Mouse (Mus musculus): ENCODE results near the gene Ercc8. TPM values are rescaled to one million over a fixed set of nuclear protein-coding genes. Genes with fewer than 3 reads are reported as not detected.

The Ercc8 gene
- polyA plus RNA-seq, 1 experiment from 2014 or later: 14.8 TPM

DNA sequence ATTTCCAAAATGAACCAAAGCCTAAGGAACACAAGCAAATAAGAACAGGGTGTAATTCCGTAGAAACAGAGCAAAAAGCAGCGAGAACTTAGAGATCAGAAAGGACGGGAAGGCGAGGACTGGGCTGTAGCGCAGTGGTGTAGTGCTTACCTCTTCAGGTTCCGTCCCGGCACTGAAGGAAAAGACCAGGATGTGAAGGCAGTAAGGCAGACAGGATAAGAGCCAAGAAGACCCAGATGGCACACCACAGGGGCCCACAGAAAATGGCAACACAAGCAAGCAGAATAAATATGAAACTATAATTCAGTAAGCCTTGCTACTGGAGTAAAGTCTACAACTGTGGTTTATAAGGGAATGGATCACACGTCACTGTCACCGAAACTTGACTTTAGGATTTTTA, 5.4 kb downstream of the Ercc8 start:
- peaks cover 19% of the 10 kb centered on the region for H3K36me3 ChIP-seq
- WGBS (ENCODE audit: insufficient replicate concordance): 90% methylated on average over 9 of the region's 9 CpGs
- no peak overlapping the region for H3K27ac ChIP-seq
- no peaks in the 10 kb centered on the region for H3K27me3 ChIP-seq (replicated peaks)
- no peak overlapping the region for H3K4me2 ChIP-seq
- peaks cover 11% of the 10 kb centered on the region for H3K4me1 ChIP-seq
- no peak overlapping the region for H3K9ac ChIP-seq
- no peaks in the 10 kb centered on the region for H3K9me3 ChIP-seq (replicated peaks)
- no peak for ATAC-seq
- no peak overlapping the region for H3K4me3 ChIP-seq

DNA sequence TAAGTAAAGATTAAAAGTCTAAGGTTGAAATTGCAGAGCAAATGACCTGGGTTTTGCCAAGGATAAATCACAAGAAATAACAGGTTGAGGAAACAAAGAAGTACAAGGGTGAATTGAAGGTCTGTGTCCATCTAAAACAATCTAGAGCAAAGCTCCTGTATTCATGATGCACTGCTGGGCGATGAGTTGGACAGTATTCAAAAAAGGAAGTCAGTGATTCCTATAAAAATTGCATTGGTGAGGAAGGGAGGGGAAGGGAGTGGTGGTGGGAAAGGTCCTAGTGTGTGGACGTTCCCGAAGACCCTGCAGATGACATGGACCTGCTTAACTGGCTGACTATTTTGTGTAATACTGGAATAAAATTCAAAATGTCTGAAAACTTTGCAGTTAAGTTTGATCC, 6.1 kb downstream of the Ercc8 start:
- Histone ChIP-seq H3K4me1 (peaks cover 5% of the 10 kb centered on the region), H3K4me3 (no peak overlapping the region), H3K4me2 (no peak overlapping the region), H3K27ac (no peak overlapping the region), H3K36me3 (peaks cover 26% of the 10 kb centered on the region), H3K9ac (no peak overlapping the region), H3K27me3 (replicated peaks) (no peaks in the 10 kb centered on the region), H3K9me3 (replicated peaks) (no peaks in the 10 kb centered on the region)
- ATAC-seq: no peak
- WGBS (ENCODE audit: insufficient replicate concordance): 77% methylated on average over 3 of the region's 3 CpGs

DNA sequence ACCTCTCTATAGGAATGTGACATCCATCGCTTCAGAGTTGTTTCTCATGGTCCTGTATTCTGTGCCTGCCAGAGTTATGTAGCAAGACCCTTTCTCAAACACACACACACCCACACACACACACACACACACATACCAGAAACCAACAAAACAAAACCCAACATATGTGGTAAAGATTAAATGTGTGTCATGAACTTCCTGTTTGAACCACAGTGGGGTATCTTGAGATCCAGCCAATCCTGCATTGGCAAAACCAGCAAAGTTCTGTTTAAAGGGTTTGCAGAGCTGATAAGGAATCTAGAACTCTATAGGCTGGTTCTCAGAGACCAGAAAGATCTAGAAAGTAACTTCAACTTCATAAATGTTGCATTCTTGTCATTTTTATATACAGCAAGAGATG, 11.5 kb downstream of the Ercc8 start:
- H3K9ac ChIP-seq: no peak overlapping the region
- no peak overlapping the region for H3K4me2 ChIP-seq
- no peak overlapping the region for H3K4me3 ChIP-seq
- H3K27me3 ChIP-seq (replicated peaks): no peaks in the 10 kb centered on the region
- WGBS (ENCODE audit: insufficient replicate concordance): 89% methylated on average over 1 of the region's 1 CpGs
- no peaks in the 10 kb centered on the region for H3K4me1 ChIP-seq
- H3K36me3 ChIP-seq: peaks cover 54% of the 10 kb centered on the region
- ATAC-seq: no peak
- no peak overlapping the region for H3K27ac ChIP-seq
- H3K9me3 ChIP-seq (replicated peaks): no peaks in the 10 kb centered on the region

DNA sequence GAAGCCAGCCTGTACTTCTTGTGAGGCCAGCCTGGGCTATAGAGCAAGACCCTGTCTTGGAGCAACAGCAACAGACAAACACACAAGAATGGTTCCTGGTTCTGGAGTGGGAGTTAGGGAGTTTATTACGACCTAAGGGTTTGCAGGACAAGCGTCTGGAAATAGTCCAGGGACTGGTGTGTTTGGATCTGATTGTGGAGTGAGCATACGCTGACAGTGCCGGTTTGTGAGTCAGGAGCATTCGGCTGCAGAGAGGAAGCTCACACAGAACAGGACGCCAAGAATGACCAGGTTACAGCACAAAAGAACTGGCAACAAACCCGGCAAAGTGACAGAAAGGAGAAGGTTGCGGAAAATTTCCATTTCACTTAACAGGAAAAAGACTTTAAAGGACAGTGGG, 12.0 kb downstream of the Ercc8 start:
- Histone ChIP-seq H3K9me3 (replicated peaks) (no peaks in the 10 kb centered on the region), H3K4me1 (no peaks in the 10 kb centered on the region), H3K36me3 (peaks cover 57% of the 10 kb centered on the region), H3K4me2 (no peak overlapping the region), H3K27me3 (replicated peaks) (no peaks in the 10 kb centered on the region), H3K9ac (no peak overlapping the region), H3K27ac (no peak overlapping the region), H3K4me3 (no peak overlapping the region)
- no peak for ATAC-seq
- WGBS (ENCODE audit: insufficient replicate concordance): 82% methylated on average over 8 of the region's 8 CpGs

DNA sequence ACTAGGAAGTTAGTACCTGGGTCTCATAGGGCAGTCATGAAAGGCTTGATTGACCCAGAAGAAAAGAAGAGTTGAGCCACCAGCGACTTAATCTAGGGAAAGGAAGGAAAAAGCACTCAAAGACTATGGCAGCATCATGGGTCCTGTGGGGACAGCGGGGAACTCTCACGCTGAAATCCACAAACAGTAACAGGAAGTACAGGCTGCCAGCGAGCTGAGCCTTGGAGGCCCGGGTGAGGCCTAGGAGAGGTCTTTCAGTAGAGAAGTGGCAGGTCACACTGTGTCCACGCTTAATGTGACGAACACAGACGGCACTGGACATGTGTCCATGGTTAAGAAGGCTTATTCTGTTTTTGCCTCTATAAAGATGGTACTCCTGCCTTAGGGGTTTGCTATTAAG, 21.1 kb downstream of the Ercc8 start:
- H3K9ac ChIP-seq: no peak overlapping the region
- H3K4me3 ChIP-seq: no peak overlapping the region
- no peaks in the 10 kb centered on the region for H3K4me1 ChIP-seq
- no peak overlapping the region for H3K27ac ChIP-seq
- peaks cover 74% of the 10 kb centered on the region for H3K36me3 ChIP-seq
- no peaks in the 10 kb centered on the region for H3K27me3 ChIP-seq (replicated peaks)
- WGBS (ENCODE audit: insufficient replicate concordance): 57% methylated on average over 8 of the region's 8 CpGs
- ATAC-seq: no peak
- H3K9me3 ChIP-seq (replicated peaks): no peaks in the 10 kb centered on the region
- no peak overlapping the region for H3K4me2 ChIP-seq

DNA sequence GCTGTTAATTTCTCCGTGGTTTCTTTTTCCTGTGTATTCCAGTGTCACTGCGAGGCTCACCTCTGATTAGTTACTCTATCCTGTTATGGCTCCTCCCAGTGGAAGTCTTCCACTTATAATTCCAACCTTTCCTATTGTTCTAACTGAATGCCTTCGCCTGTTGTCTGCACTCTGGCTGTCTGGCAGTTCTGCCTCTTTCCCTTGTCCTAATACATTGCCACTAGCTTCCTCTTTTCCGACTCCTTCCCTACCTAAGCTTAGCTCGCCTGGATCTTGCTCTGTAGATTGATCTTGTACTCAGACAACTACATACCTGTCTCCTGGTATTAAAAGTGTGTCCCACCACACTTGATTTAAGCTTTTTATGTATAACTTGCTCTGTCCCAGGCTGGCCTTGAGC, 22.3 kb downstream of the Ercc8 start:
- WGBS (ENCODE audit: insufficient replicate concordance): 57% methylated on average over 5 of the region's 5 CpGs

DNA sequence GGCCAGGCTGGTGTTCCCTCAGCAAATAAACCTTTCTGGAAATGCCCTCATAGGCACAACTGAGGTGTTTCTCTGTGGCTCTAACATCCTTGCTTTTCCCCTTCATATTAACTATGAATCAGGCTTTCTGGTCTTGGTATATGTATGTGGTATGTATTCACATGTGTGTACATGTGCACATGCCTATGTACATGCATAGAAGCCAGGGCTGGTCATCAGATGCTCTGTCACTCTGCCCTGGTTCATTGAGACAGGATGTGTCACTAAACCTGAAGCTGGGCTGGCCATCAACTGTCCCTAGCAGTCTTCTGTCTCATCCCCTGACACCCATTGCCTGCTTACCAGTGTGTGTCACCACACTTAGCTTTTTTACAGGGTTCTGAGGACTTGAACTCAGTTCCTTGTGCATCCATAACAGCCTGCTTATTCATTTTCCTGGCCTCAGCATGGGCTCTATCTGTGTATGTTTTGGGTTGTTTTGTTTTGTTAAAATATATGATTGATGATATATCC, 26.3 kb downstream of the Ercc8 start:
- no peaks in the 10 kb centered on the region for H3K4me1 ChIP-seq
- no peak for ATAC-seq
- no peak overlapping the region for H3K4me2 ChIP-seq
- H3K9ac ChIP-seq: no peak overlapping the region
- H3K27me3 ChIP-seq (replicated peaks): no peaks in the 10 kb centered on the region
- H3K4me3 ChIP-seq: no peak overlapping the region
- H3K9me3 ChIP-seq (replicated peaks): no peaks in the 10 kb centered on the region
- no peak overlapping the region for H3K27ac ChIP-seq
- peaks cover 69% of the 10 kb centered on the region for H3K36me3 ChIP-seq

More for the DNA sequence above, 22.3 kb downstream of the Ercc8 start:
- Histone ChIP-seq H3K4me2 (no peak overlapping the region), H3K4me3 (no peak overlapping the region), H3K9ac (no peak overlapping the region), H3K36me3 (peaks cover 77% of the 10 kb centered on the region), H3K9me3 (replicated peaks) (no peaks in the 10 kb centered on the region), H3K27me3 (replicated peaks) (no peaks in the 10 kb centered on the region), H3K27ac (no peak overlapping the region), H3K4me1 (no peaks in the 10 kb centered on the region)
- no peak for ATAC-seq

DNA sequence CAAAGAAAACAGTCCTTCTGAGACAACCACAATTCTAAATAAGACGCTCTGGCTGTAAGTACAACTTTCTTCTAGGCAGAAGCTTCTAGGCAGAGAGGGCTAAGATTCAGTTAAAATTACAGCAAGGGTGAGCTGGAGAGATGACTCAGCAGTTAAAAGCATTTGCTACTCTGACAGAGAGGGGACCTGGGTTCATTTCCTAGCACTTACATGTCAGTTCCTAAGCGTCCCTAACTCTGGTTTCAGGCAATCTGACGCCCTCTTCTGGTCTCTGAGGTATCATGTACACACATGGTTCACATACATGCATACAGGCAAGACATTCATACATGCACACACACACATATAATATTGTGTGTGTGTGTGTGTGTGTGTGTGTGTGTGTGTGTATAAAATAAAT, 27.0 kb downstream of the Ercc8 start:
- no peak overlapping the region for H3K9ac ChIP-seq
- peaks cover 70% of the 10 kb centered on the region for H3K36me3 ChIP-seq
- no peaks in the 10 kb centered on the region for H3K9me3 ChIP-seq (replicated peaks)
- no peak overlapping the region for H3K4me2 ChIP-seq
- no peak overlapping the region for H3K4me3 ChIP-seq
- no peaks in the 10 kb centered on the region for H3K27me3 ChIP-seq (replicated peaks)
- H3K27ac ChIP-seq: no peak overlapping the region
- no peak for ATAC-seq
- WGBS (ENCODE audit: insufficient replicate concordance): 78% methylated on average over 3 of the region's 3 CpGs
- no peaks in the 10 kb centered on the region for H3K4me1 ChIP-seq

DNA sequence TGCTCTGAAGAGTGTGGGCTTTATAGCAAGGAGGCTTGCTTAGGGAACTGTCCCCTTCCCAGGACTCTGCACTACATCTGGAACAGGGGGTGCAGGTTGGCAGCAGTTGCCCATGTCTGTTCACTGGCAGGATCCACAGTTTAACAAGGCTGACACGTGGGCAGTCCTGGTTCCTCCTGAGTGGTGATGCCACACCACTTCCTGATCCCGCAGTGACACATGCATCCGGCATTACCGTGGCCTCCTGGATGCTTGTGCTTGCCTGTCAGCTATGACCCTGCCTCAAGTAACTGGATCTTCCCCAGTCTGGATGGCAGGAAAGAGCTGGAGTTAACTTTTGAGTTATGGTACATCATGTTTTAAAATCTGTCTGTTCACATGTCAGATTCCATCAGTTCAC, 29.5 kb downstream of the Ercc8 start:
- no peak overlapping the region for H3K27ac ChIP-seq
- ATAC-seq: no peak
- no peak overlapping the region for H3K9ac ChIP-seq
- no peaks in the 10 kb centered on the region for H3K27me3 ChIP-seq (replicated peaks)
- no peaks in the 10 kb centered on the region for H3K9me3 ChIP-seq (replicated peaks)
- no peak overlapping the region for H3K4me3 ChIP-seq
- 74% methylated on average over 4 of the region's 4 CpGs for WGBS (ENCODE audit: insufficient replicate concordance)
- no peak overlapping the region for H3K4me2 ChIP-seq
- peaks cover 50% of the 10 kb centered on the region for H3K36me3 ChIP-seq
- H3K4me1 ChIP-seq: no peaks in the 10 kb centered on the region

DNA sequence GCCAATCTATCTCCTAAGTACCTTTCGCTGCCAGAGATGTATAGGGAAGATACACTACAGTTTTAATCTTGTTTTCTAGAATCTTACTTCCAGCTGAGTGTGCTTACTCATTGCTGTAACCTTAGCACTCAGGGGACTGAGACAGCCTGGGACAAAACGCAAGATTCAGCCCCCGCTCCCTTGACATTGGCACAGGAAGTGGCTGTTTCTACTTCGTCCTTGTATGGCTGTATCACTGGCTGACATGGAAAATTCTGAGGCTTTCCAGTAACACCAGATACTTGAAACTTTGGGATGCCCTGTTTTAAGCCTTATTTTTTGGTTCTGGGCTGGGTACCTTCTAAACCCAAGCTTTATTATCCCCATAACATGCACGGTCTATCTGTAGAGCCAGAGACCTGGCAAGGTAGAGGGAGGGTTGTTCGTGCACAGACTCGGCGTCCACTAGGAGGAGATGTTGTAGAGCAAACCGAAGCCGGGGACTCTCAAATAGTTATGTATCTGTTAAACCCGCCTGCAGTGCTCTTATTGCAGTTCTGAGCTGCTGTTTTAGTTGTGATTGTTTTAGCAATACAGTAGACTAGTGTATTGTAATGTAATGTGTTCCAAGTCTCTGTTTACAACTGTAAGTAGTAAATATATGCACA, 32.7 kb downstream of the Ercc8 start:
- 51% methylated on average over 11 of the region's 11 CpGs for WGBS (ENCODE audit: insufficient replicate concordance)
- H3K27me3 ChIP-seq (replicated peaks): no peaks in the 10 kb centered on the region
- no peaks in the 10 kb centered on the region for H3K9me3 ChIP-seq (replicated peaks)
- H3K27ac ChIP-seq: no peak overlapping the region
- no peak; the same call in 1 of the 2 replicates for ATAC-seq
- H3K4me1 ChIP-seq: no peaks in the 10 kb centered on the region
- H3K4me3 ChIP-seq: no peak overlapping the region
- H3K36me3 ChIP-seq: peaks cover 49% of the 10 kb centered on the region
- no peak overlapping the region for H3K9ac ChIP-seq
- H3K4me2 ChIP-seq: no peak overlapping the region

DNA sequence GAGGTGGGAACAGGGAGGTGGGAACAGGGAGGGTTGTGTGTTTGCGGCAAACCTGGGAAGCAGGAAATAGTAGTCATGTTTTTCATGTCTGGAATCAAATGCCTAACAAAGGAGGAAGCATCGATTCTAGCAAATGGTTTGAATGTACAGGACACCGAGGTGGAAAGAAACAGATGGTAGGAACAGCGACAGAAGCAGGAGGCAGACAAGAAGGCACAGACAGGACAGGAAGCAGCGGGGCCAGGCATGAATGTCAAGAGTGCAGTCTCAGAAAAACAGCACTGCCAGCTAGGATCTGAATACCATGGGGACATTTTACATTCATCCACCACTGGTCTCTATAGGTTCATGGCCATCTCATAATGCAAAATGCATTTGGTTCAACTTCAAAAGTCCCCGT, 36.9 kb downstream of the Ercc8 start:
- Histone ChIP-seq H3K36me3 (peaks cover 35% of the 10 kb centered on the region), H3K4me3 (no peak overlapping the region), H3K27ac (no peak overlapping the region), H3K9ac (no peak overlapping the region), H3K9me3 (replicated peaks) (no peaks in the 10 kb centered on the region), H3K4me1 (no peaks in the 10 kb centered on the region), H3K4me2 (no peak overlapping the region), H3K27me3 (replicated peaks) (no peaks in the 10 kb centered on the region)
- WGBS (ENCODE audit: insufficient replicate concordance): 83% methylated on average over 6 of the region's 6 CpGs
- ATAC-seq: no peak

DNA sequence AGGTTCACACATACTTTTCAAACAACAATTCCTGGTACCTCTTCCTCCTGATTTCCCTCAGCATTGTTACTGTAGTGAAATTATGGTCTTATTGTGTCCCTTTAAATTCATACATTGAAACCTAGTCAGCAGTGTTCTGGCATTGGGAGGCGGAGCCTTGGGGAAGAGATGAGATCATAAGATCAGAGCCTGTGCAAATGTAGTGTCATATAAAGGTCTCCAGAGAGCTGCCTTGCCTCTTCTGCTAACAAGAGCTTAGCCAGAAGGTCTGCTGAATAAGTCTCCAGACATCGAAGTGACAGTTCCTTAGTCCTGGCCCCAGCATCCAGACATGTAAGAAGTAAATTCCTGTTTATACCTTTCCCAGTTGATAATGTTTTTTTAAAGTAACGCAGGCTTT, 46.3 kb downstream of the Ercc8 start:
- WGBS (ENCODE audit: insufficient replicate concordance): 69% methylated on average over 3 of the region's 3 CpGs
- H3K27ac ChIP-seq: no peak overlapping the region
- no peaks in the 10 kb centered on the region for H3K4me1 ChIP-seq
- H3K36me3 ChIP-seq: no peaks in the 10 kb centered on the region
- H3K9me3 ChIP-seq (replicated peaks): no peaks in the 10 kb centered on the region
- no peak overlapping the region for H3K9ac ChIP-seq
- no peak overlapping the region for H3K4me3 ChIP-seq
- H3K4me2 ChIP-seq: no peak overlapping the region
- H3K27me3 ChIP-seq (replicated peaks): no peaks in the 10 kb centered on the region
- no peak for ATAC-seq

DNA sequence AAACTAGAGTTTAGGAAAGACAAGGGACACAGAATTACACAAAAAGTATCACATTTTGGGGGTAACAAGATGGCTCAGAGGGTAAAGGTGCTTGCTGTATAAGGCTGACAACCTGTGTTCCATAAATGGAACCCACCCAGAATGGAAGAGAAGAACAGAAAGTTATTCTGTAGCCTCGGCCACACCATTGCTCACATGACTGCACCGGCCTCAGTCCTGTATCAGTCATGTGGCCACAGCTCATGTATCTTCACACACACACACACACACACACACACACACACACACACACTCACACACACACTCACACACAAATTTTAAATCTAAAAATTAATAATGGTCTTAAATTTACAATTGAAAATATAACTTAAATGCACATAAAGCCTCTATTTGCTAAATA, 48.9 kb downstream of the Ercc8 start:
- H3K9ac ChIP-seq: no peak overlapping the region
- H3K4me2 ChIP-seq: no peak overlapping the region
- ATAC-seq: no peak
- H3K9me3 ChIP-seq (replicated peaks): no peaks in the 10 kb centered on the region
- H3K27ac ChIP-seq: no peak overlapping the region
- no peaks in the 10 kb centered on the region for H3K36me3 ChIP-seq
- H3K4me3 ChIP-seq: no peak overlapping the region
- 79% methylated on average over 2 of the region's 2 CpGs for WGBS (ENCODE audit: insufficient replicate concordance)
- H3K27me3 ChIP-seq (replicated peaks): no peaks in the 10 kb centered on the region
- H3K4me1 ChIP-seq: 0 out of 2 replicates have a peak, but pooled peaks cover 3% of the 10 kb centered on the region

Measured in liver, embryonic 12.5 days (tissue).